Mouse (Mus musculus): ENCODE data around the gene Gsdma.

The Gsdma gene

DNA sequence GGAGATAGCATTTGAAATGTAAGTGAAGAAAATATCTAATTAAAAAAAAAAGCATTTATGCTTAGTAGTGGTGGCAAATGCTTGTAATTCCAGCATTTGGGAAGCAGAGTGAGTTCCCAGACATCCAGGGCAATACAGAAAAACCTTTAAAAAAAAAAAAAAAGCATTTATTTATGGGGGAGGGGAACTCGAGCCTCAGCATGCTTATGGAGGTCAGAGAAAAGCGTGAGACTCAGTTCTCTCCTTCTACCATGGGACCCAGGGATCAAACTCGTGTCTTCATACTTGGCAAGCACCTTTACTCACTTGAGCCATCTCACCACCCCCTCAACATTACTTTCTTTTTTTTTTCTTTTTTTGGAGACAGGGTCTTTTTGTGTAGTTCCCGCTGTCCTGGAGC lies 17.0 kb downstream of the Gsdma start:
- no peak for DNase-seq (ENCODE audit: low read depth)

DNA sequence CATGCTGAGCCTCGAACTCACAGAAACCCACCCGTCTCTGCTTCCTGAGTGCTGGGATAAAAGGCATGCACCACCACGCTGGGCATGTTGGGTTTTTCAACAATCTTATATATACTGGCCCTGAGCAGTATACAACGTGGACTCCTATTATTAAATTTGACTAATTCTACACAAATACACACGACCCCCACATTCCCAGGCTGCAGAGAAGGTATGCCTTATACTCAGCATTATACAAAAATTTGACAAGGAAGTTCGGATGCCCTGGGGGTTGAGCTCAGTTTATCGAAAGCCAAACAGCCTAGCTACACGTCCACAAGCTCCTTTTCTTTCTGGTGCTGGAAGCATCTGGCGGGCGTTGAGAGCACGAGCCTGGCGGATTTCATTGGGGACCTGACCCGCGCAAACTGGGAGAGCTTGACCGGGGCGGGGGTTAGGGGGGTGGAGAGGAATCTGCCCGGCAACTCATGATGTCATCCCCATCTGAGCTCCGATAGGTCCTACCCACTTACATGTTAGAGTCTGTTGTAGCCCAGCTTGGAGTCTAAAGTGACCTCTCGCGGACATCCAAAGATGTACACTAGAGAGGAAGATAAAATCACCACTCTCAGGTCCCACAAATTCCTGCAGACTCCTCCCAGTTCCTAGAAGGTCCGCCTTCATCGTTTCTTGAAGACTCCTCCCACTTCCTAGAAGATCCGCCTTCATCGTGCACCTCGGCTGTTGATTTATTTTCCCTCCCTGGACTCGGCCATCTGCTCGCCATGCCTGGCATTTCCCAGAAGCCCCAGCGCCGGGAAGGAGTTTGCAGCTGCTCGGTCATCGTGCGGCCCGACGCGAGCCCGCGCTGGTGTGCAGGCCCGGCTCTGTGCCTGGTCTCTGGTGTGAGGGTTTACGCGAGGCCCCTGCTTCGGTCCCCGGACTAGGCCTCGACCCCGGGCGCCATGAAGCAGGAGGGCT lies 17.9 kb downstream of the Gsdma start, which contains the start of gene Psmd3:
TSS of gene Psmd3 (plus strand) at position 769 of the 960 bp plus-strand sequence.
- peak; percentile 98 for DNase-seq (ENCODE audit: low read depth)

DNA sequence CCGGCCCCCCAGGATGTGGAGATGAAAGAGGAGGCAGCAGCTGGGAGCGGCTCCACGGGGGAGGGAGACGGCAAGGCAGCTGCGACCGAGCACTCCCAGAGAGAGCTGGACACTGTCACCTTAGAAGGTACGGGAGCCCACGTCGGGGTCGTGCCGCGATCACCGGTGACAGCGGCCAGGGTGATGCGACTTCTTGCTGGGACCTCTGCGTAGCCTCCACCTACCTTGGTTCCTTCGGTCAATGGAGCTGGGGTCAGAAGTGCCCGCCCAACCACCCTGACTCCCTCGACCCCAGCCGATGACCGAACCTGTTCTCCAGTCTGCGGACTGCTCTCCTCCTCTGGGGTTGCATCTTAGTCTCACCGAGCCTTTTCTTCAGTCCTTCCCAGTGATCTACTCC lies 18.7 kb downstream of the Gsdma start:
- DNase-seq (ENCODE audit: low read depth), result no peak

DNA sequence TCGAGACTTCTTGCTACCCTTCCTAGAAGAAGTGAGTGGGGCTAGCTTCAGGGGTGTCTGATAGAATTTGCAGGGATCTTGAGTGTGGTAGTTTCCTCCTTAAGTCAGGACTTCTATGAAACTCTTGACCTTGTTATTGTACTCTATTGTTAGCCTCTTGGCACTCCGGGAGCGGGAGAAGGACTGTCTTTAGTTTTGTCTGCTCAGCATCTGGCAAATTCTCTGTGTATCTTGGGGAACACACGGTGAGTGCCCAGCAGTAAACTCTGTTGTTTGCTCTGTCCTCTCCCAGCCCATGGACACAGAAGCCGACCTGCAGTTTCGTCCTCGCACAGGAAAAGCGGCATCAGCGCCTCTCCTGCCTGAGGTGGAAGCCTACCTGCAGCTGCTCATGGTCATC lies 21.5 kb downstream of the Gsdma start:
- DNase-seq (ENCODE audit: low read depth), result no peak

DNA sequence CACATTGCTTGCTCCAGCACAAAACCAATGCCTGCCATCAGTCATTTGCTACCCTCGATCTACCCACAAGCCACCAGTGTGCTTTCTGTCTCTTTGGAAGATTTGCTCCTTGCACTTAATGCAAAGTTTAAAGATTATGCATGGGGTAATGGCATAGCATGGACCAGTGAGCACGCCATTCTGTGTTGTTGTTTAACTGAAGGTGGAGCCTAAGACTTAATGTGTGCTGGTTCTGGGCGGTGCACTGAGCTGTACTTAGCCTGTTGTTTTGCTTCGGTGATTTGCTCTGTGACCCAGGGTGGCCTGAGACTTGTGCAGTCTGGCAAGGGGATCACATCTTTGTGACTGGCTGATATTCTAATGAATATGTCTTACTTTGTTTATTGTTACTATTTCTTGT lies 22.8 kb downstream of the Gsdma start:
- DNase-seq (ENCODE audit: low read depth), result no peak

DNA sequence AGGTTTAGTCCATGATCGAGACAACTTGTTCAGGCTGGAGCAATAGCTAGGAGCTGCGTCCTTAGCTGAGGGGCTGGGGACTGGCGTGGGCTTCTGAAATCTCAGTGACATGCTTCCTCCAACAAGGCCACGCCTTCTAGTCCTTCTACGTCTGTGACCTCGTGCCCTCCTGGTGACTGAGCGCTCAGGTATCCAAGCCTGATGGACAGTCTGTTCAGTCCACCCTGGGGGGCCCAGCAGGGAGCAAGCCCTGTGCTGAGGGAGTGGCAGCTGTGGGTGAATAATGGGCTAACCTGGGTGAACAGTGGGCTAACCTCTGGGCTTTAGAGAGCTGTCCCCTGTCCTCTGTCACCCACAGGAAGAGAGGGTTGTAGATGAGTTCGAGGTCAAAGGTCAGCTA lies 23.9 kb downstream of the Gsdma start:
- no peak for DNase-seq (ENCODE audit: low read depth)

DNA sequence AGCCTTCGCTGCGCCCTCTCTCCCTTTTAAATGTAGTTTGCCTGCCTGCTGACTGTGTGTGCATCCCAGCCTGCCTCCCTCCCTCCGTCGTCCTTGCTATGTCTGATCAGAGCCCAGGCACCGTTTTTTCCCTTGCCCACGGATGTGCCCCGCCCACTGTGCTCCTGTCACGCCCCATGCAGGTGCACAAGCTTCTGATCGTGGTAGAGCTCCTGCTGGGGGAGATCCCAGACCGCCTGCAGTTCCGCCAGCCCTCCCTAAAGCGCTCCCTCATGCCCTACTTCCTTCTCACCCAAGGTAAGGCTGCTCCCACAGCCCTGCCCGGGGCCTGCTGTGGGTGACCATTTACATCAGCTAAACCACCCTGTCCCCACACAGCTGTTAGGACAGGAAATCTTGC lies 29.1 kb downstream of the Gsdma start:
- DNase-seq (ENCODE audit: low read depth), result no peak

DNA sequence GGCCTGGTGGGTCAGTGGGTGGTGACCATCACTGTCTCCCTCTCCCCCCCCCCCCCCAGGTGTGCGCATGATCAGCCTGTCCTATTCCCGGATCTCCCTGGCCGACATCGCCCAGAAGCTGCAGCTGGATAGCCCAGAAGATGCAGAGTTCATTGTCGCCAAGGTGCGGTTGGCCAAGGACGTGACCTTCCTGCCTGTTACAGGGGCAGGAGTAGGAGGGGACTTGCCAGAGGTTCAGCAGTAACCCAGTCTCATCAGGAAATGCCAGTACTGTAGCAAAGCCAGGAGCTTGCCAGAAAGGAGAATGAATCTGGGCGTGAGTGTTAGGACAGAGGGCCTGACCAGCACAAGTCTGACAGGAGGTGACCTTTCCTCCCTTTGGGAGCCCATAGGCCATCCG lies 29.6 kb downstream of the Gsdma start:
- no peak for DNase-seq (ENCODE audit: low read depth)

DNA sequence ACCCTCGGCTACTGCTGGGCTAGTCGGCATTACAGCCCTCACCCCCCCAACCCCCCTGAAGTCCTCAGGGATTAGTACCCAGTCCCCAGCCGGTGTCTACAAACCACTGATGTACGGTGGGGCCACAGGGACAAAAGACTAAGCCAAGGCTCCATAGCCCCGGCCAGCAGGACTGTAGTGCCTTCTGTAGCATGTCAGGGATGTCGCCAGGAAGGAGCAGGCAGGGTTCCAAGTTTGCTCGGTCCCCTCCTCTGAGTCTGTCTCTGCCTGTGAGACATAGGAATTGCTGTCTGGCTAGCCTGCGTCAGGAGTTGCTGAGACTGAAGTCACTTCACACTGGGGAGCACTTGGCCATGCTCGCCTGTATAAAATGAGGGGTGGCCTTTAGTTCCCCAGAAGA lies 30.1 kb downstream of the Gsdma start:
- DNase-seq (ENCODE audit: low read depth), result no peak

DNA sequence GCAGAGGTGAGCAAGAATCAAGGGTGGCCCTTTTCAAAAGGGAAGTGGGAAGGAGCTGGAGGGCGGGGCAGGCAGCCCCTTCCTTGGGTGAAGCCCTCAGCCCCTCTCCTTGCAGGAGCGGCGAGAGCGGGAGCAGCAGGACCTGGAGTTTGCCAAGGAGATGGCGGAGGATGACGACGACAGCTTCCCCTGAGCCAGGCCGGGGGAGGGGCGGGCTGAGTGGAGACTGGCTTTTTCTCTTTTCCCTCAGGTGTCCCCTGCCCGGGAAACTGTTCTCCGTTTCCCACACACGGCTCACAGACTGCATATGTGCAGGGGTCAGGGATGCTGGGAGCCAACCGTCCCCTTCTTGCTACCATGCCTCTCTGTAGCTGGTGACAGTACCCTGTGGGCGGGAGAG lies 31.3 kb downstream of the Gsdma start:
- DNase-seq (ENCODE audit: low read depth), result no peak

DNA sequence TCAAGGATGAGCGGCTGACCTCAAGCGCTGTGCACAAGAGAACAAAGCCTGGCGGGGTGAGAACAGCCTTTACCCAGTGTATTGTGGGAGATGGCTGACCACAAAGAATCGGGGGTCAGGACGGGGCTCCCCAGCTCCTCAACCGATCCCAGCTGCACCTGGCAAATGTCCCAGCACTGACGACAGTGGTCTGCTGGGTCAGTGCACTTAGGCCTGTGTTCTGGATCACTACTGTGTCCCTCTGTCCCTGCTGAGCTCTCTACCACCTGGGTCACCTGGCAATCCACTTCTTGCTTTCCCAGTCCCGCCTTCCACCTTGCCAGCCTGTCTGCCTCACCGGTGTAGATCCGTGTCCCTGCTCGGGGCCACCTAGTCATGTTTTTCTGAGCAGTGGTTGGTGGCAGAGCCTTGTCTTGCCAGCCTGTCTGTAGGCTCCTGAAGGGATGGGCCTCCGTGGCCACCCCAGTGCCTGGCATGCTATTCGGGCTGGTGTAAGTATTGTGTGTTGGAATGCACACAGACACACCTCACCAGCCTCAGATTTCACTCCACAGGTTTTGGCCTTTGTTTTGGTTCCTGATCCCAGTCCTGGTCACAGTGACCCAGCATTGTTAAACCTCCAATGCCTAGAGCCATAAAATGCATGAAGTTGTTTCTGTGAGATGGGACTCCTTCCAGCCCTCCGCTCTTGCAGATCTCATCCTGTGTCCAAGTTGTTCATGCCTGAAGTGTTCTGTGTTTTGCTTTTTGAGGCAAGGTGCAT lies 32.5 kb downstream of the Gsdma start:
- no peak for DNase-seq (ENCODE audit: low read depth)

DNA sequence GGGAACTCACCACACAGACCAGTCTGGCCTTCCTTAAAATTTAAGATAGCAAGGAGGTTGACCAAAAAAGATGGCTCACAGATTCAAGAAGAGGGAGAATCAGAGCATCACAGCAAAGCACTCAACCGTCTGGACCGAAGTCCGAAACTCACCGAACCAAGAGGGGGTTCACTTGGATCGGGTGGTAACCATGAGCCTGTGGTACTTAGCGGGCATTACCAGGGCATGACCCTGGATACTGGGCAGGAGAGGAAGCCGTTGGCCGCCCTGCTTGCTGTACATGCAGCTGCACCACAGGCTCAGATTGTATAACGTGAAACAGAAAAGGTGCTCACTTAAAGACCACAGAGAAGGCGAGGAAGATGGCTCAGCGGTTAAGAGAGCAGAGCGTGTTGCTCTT lies 33.1 kb downstream of the Gsdma start:
- no peak for DNase-seq (ENCODE audit: low read depth)

DNA sequence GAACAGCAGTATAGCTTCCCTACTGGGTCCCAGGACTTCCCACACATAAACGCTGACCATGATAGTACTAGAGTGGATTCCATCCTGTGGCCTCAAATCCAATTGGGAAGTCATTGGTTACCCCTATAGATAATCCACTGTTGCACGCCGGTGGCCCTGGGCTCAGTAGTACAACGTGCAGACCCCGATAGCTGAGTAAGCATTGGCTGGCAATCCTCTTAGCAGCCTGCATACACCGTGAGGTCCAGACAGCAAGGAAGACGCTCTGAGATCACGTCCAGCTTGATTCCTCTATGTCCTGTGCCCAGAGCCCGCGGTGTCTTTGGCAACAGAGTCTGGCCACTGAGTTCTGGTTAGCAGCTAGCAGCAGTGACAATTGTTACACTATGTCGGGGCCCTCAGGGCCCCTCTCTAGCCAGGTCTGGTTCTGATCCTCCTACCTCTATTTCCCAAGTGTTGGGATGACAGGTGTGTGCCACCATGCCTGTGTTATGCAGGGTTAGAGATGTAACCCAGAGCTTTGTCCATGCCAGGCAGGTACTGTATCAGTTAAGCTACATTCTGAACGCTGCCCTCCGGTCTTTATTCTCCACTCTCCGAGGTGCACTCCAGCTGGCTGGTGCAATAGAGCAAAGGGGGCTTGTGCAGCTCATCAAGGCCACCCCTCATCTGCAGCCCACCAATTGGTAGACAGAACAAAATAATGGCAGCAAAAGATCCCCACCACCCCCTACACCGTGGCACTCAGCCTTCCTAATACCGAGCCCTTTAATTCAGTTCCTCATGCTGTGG lies 34.9 kb downstream of the Gsdma start:
- no peak for DNase-seq (ENCODE audit: low read depth)

DNA sequence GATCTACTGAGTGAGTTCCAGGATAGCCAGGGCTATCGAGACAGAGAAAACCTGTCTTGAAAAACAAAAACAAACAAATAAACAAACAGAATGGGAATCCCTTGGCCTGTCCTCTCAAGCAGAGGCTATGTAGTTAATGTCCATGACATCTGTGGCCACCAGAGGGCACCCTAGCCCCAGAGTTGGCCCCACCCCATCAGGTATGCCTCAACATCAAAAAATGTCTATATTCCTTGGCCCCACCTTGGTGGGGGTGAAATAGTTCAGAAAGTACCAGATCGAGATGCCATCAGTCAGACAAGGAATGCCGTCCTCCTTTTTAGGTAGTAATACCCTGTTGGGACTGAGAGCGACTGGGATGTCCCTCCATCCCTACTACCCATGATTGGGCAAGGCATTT lies 35.8 kb downstream of the Gsdma start:
- peak; percentile 87 for DNase-seq (ENCODE audit: low read depth)

DNA sequence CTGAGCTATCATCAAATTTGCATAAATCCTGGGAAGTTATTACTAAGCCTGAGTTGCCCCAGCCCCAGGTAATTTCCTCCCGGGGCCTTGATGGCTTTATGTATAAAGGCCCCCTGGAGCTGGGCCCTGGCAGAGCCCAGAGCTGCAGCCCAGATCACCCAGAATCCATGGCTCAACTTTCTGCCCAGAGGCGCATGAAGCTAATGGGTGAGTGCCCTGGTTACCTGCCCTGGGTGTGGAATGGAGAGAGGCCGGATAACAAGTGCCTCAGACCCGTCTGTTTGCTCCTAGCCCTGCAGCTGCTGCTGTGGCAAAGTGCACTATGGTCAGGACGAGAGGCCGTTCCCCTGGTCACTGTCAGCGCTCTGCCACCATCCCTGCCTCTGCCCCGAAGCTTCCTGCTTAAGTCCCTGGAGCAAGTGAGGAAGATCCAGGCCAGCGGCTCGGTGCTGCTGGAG lies 37.1 kb downstream of the Gsdma start, which contains the start of gene Csf3:
TSS of gene Csf3 (plus strand) at position 51 of the 458 bp plus-strand sequence.
- DNase-seq (ENCODE audit: low read depth), result no peak

DNA sequence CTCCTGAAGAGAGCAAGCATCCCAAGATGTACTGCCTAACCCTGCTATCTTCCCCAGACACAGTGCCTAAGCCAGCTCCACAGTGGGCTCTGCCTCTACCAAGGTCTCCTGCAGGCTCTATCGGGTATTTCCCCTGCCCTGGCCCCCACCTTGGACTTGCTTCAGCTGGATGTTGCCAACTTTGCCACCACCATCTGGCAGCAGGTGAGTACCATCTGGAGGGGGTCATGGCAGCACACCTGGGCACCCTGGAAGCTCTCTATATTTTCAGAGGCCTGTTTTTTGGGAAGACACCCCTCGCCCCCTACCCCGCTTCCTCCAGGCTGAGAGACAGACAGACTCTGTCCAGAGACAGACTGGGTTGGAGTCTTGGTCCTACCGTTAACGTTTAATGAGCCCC lies 38.2 kb downstream of the Gsdma start:
- no peak for DNase-seq (ENCODE audit: low read depth)

DNA sequence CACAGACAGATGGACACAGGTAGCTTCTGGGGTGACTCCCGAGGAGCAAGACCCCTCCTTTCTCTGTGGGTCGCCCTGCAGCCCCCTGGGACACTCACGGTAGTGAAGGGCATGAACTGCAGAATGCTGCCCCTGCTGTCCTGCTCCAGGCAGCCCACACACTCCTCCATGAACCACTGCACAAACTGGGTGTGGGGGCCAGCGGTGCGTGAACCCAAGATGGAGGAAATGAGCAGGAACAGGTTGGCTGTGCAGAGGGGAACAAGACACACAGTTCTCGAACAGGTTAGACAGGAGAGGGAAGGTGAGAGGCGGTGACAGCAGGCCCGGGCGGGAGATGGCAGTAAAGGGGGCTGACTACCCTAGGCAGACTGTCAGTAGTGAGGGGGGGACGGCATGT lies 40.9 kb downstream of the Gsdma start:
- DNase-seq (ENCODE audit: low read depth), result no peak

DNA sequence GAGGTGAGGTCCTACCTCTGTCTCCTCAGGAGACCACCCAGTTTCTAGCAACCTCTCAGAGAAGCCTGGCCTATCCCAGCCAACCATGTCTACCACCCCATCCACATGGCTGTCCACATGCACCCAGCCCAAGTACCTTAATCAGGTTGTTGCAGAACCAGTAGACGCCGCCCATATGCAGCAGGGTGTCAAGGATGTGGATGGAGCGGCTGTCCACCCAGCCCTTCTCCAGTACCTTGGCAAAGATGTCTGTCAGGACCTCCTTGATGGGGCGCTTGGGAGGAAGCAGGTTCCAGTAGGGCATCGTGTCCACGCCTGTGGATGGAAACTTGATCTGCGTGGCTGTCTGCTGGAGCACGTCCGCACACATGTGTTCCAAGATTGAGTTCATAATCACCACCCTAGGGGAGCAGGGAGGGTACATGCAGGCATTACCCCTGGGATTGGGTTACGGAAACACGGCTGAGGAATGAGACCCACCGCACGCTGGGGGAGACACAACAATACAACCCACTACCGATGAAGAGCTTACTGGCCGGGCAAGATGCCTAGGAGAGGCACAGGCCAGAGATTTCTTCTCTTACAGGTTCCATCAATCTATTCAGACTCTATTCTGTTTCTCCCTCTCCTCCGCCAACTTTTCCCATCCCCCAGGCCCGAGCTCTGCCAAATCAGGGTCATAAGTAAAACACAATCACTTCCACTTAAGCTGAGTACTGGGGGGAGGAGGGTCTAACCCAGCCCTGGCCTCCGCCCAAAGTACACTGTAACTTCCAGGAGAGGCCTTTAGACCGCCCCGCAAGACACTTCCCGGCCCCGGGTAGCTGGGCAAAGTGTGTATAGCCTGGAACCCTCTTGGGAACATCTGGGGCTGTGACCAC lies 43.5 kb downstream of the Gsdma start:
- DNase-seq (ENCODE audit: low read depth), result peak; percentile 92

DNA sequence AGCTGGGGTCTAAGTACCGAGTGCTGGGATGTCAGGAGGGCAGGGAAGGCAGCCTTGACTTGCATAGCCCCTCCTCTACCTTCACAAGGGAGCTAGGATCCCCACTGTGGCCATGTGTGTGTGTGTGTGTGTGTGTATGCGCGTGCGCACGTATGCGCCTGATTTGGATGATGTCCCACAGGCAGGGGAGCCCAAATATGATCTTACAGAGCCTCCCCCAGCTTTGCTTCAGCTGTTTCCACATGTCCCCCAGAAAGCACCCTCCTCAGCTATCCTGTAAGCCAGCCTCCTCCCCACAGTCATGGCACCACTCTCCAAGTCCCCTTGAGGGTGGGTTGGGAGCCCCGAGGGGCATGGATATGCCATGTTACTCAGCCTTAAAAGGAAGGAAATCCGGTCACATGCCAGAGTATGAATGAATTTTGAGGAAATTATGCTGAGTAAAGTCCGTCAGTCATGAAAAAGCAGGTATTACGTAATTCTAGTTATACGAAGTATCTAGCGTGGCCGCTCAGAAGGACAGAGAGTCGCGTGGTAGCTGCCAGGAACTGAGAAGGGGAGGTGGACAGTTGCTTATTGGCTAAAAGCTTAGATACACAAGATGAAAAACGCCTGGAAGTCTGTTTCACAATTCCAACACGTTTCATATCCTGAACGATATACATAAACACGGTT lies 44.3 kb downstream of the Gsdma start:
- DNase-seq (ENCODE audit: low read depth), result peak; percentile 80

DNA sequence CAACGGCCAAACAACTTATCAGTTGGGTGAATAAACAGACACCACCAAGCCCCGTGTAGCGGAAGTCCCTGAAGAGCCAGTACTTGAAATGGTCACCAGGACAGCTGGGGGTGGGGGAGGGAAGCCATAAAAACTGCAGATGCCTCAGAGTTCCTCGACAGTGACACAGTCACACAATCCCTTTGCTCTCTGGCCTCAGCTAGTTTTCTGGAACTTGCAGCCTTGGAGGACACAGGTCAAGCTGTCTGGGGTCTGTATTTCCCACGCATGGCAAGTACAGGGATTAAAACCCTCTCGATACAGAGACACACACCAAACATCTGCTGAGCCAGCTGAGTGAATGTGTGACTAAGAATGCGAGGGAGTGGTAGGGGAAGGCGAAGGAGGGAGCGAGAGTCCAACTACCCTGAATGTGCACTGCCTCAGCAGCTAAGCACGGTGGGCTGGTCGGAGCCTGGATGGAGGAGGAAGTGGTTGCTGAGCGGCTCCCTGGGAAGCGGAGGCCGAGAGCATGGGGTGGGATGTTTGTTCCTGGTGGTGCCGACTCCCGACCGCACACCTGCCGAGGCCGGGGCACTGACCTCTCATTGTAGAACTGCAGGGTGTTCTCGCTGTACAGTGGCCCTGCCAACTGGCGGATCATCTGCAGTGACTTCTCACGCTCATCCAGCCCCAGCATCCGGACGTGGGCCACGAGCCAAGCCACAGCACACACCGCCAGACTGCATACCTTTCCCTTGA lies 45.0 kb downstream of the Gsdma start:
- peak; percentile 70 for DNase-seq (ENCODE audit: low read depth)

Data from NIH3T3 (cell line).